Mouse (Mus musculus): ENCODE measurements around the gene Kcnj5.
A peak's percentile ranks its signal among the peaks of the same experiment; 100 is the strongest.

DNA sequence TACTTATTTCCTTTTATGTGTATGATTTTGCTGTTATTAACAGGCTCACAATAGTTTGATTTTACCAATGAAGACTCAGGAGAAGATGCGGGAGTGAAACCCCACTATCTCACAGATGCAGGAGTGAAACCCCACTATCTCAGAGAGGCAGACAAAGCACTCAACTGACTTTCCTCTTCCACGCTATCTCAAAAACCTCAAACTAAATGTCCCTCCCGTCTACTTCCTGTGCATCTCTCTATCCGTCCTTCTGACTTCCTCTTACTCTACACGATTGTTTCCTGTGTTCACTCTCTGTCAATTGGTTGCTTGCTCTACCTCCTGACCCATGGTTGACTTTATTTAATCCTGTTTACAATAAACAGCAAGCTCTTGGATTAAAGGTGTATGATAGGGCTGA is 63.7 kb downstream of the Kcnj5 start:
- TF ChIP-seq EP300 (IDR thresholded peaks at IDR 0.05; ENCODE audit: low read depth) (peak; percentile 77), CTCF (IDR thresholded peaks at IDR 0.05; ENCODE audit: low read depth) (no peak)

Data from liver, postnatal 0 days (tissue).